Mouse (Mus musculus) thymus, postnatal 36 days (tissue): ENCODE measurements around the gene Gpatch2.

ENCODE experiments used
- DNase-seq, 2 experiments: peaks; one replicate each; pipeline ENCODE4 v3.0.0; 2022; ENCODE audit warnings: mixed read lengths in 2 of 2

Gene Gpatch2

GRCm38 (mm10) chr1:187250741-187251262 is 35.5 kb downstream of the Gpatch2 start:
- DNase-seq, result no peak

- DNase-seq, result no peak
These were observed 43.4 kb downstream of the Gpatch2 start for GRCm38 (mm10) chr1:187258756-187259155.

GRCm38 (mm10) chr1:187267601-187268000 is 52.3 kb downstream of the Gpatch2 start:
- DNase-seq, result no peak

GRCm38 (mm10) chr1:187270318-187271247 is 55.3 kb downstream of the Gpatch2 start:
- no peak for DNase-seq

GRCm38 (mm10) chr1:187277324-187277723 is 62.0 kb downstream of the Gpatch2 start:
- no peak for DNase-seq

GRCm38 (mm10) chr1:187278472-187278871 is 63.2 kb downstream of the Gpatch2 start:
- no peak for DNase-seq

GRCm38 (mm10) chr1:187279776-187280175 is 64.5 kb downstream of the Gpatch2 start:
- no peak for DNase-seq

- DNase-seq, result no peak
These were observed 67.0 kb downstream of the Gpatch2 start for GRCm38 (mm10) chr1:187282321-187282720.

- no peak for DNase-seq
These were observed 67.5 kb downstream of the Gpatch2 start for GRCm38 (mm10) chr1:187282804-187283203.

- DNase-seq, result no peak
These were observed 70.4 kb downstream of the Gpatch2 start for GRCm38 (mm10) chr1:187285735-187286134.

- no peak for DNase-seq
These were observed 71.1 kb downstream of the Gpatch2 start for GRCm38 (mm10) chr1:187286411-187286810.

GRCm38 (mm10) chr1:187286924-187287323 is 71.6 kb downstream of the Gpatch2 start:
- no peak for DNase-seq

- no peak for DNase-seq
These were observed 74.9 kb downstream of the Gpatch2 start for GRCm38 (mm10) chr1:187290186-187290585.

GRCm38 (mm10) chr1:187291480-187292394 is 76.4 kb downstream of the Gpatch2 start:
- DNase-seq, result no peak

- no peak for DNase-seq
These were observed 77.1 kb downstream of the Gpatch2 start for GRCm38 (mm10) chr1:187292395-187292749.

- no peak for DNase-seq
These were observed 77.9 kb downstream of the Gpatch2 start for GRCm38 (mm10) chr1:187293233-187293632.

- DNase-seq, result no peak
These were observed 79.2 kb downstream of the Gpatch2 start for GRCm38 (mm10) chr1:187294522-187294921.

GRCm38 (mm10) chr1:187295038-187295559 is 79.8 kb downstream of the Gpatch2 start:
- DNase-seq, result no peak

- no peak for DNase-seq
These were observed 80.4 kb downstream of the Gpatch2 start for GRCm38 (mm10) chr1:187295711-187296110.

- no peak for DNase-seq
These were observed 83.9 kb downstream of the Gpatch2 start for GRCm38 (mm10) chr1:187299236-187299635.

GRCm38 (mm10) chr1:187300626-187301025 is 85.3 kb downstream of the Gpatch2 start:
- DNase-seq, result no peak

- no peak for DNase-seq
These were observed 87.9 kb downstream of the Gpatch2 start for GRCm38 (mm10) chr1:187303221-187303620.

GRCm38 (mm10) chr1:187307335-187307734 is 92.0 kb downstream of the Gpatch2 start:
- DNase-seq, result no peak
